Mouse (Mus musculus) spleen, adult 2 months (tissue): ENCODE measurements at regions not wholly inside any gene's neighbourhood (a gene's known extent, or its start where the extent isn't known, plus 50 kb on each side); places are given as distances from the start of the nearest gene placed in this dataset.

Experiments used
- CTCF ChIP-seq: fragments of 200-500 bp; IDR thresholded peaks from 2 replicates; pipeline ENCODE4 v1.5.1; 2011; ENCODE audit warnings: mild to moderate bottlenecking, inconsistent platforms; ENCODE audit not compliant: insufficient read depth, insufficient read length, insufficient replicate concordance; ENCODE audit errors: extremely low read depth
- POLR2A ChIP-seq: fragments of 200-500 bp; IDR thresholded peaks from 2 replicates; pipeline ENCODE4 v1.6.1; 2011; ENCODE audit warnings: low read depth, low read length, inconsistent platforms

DNA sequence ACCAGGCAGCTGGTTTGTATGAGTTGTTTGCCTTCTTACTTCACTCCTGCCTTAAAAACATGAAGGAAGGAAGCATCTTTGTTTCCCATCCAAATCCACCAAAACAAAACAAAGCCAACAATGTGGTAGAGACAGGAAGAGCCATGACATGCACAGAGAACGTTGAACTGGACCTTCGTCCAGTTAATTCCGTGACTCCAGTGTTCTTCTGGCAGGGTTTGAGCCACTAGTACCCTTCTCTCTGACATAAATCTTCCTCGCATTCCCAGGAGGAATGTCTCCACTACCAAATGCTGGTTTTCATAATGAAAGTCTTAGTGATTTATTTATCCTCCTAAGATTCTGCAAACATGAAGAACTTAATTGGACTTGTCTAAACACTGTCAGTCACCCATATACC, 66.7 kb upstream of the Osmr start:
- TF ChIP-seq CTCF: no peak
- no peak for TF ChIP-seq POLR2A
